Mouse (Mus musculus): ENCODE data around the gene Pum2.

DNA sequence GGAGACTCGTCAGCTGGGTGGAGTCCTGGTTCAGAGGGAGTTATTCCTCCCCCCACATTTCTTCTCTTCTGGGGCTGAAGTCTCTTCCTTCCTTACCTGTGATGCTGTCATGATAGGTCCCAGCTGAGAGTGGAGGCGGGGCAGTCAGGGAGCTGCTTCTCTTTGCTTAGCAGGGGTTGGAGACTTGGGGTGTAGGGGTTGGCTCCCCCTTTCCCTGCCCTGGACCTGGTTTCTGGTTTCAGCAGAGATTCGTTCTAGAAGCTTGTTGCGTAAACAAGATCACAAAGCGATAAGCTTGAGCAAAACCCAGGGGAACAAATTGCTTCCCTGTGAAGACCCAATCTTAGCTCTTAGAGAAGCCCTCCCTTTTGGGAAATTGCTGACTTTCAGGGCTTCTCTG, 112.5 kb downstream of the Pum2 start:
- no peak for TF ChIP-seq POLR2A (IDR thresholded peaks at IDR 0.05; ENCODE audit: borderline replicate concordance, extremely low read depth, insufficient read depth, insufficient read length, poor library complexity, severe bottlenecking)
- no peak for TF ChIP-seq CTCF (IDR thresholded peaks at IDR 0.05; ENCODE audit: borderline replicate concordance, extremely low read depth, insufficient read depth, insufficient read length)

Data from brain, embryonic 14.5 days (tissue).